Mouse (Mus musculus) midbrain, embryonic 15.5 days (tissue): ENCODE data around the gene Snx22. TPM values are rescaled to one million over a fixed set of nuclear protein-coding genes. Genes with fewer than 3 reads are reported as not detected.

Experiments used
- ATAC-seq: fragments of 200-750 bp; cut with Nextera tagmentation; replicated peaks from 2 replicates; pipeline ENCODE4 v1.8.0; 2017; ENCODE audit warnings: moderate TSS enrichment
- H3K27ac ChIP-seq: fragments of 300-500 bp; sonication (generic); 2 replicates; pipeline ENCODE4 v1.5.1; 2015; ENCODE audit warnings: mild to moderate bottlenecking, inconsistent platforms
- H3K27me3 ChIP-seq: fragments of 300-500 bp; sonication (generic); replicated peaks from 2 replicates; pipeline ENCODE4 v1.6.1; 2015; ENCODE audit warnings: inconsistent platforms
- H3K36me3 ChIP-seq: fragments of 300-500 bp; sonication (generic); replicated peaks from 2 replicates; pipeline ENCODE4 v1.6.1; 2015; ENCODE audit warnings: inconsistent platforms
- H3K4me1 ChIP-seq: fragments of 300-500 bp; sonication (generic); 2 replicates; pipeline ENCODE4 v1.6.1; 2015; ENCODE audit warnings: inconsistent platforms
- H3K4me2 ChIP-seq: fragments of 300-500 bp; sonication (generic); 2 replicates; pipeline ENCODE4 v1.6.1; 2015; ENCODE audit warnings: inconsistent platforms, mild to moderate bottlenecking, moderate library complexity
- H3K4me3 ChIP-seq: fragments of 300-500 bp; sonication (generic); 2 replicates; pipeline ENCODE4 v1.5.1; 2015; ENCODE audit warnings: mild to moderate bottlenecking, inconsistent platforms
- H3K9ac ChIP-seq: fragments of 300-500 bp; sonication (generic); 2 replicates; pipeline ENCODE4 v1.6.1; 2015; ENCODE audit warnings: mild to moderate bottlenecking, inconsistent platforms
- H3K9me3 ChIP-seq: fragments of 300-500 bp; sonication (generic); 2 replicates; pipeline ENCODE4 v1.6.1; 2016; ENCODE audit warnings: inconsistent platforms
- WGBS: fragments of 180-500 bp; shearing (Covaris S2); methylation state at CpG from one replicate; pipeline ENCODE4 v1.1.7; 2015; ENCODE audit warnings: mixed read lengths; 5-methylcytosine and 5-hydroxymethylcytosine counted together
- polyA plus RNA-seq: library from polyadenylated mRNA; unstranded; fragments of >200 nt; fragmentation: Nextera tagmentation; extraction: Ambion mirVana; gene quantifications from 2 replicates; pipeline ENCODE4 v1.2.1, GENCODE M21; 2015

Snx22 gene
- 11.2 and 11.9 TPM in 2 replicates for polyA plus RNA-seq

DNA sequence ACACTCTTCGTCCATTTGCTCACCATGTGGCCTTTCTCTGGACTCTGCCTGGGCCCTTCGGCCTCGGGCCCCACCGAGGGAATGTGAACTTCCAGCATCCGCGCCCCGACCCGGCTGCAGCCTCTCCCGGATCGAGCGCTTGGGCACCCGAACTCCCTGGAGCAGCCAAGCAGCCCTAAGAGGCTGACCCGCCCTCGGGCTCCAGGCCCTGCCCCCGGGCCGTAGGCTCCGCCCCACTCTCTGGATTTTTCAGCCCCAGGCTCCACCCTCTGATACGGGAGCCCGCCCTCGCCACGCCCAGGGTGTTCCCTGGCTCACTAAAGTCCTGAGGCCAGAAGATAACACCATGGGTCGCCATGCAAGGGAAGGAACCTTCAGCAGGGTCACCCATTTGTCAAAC lies at the start of gene Snx22:
TSS of gene Snx22 (minus strand) at position 137 of the 400 bp plus-strand sequence.
- Histone ChIP-seq H3K4me2 (peak within 1 kb of the TSS; percentile 81), H3K36me3 (peaks cover 27% of the 10 kb centered on the region), H3K27ac (no peak within 1 kb of the TSS), H3K9ac (peak within 1 kb of the TSS; percentile 46), H3K27me3 (peaks cover 39% of the 10 kb centered on the region), H3K9me3 (no peaks in the 10 kb centered on the region), H3K4me1 (peaks cover 10% of the 10 kb centered on the region), H3K4me3 (peak within 1 kb of the TSS; percentile 50)
- peak; percentile 90 for ATAC-seq
- under 1% methylated on average over 22 of the region's 22 CpGs for WGBS

GRCm38 (mm10) chr9:66116890-66117289 lies 47.4 kb upstream of the Snx22 start:
- WGBS = 54% methylated on average over 8 of the region's 8 CpGs
- no peaks in the 10 kb centered on the region for H3K36me3 ChIP-seq
- no peak for ATAC-seq
- no peak overlapping the region for H3K9ac ChIP-seq
- H3K4me2 ChIP-seq = no peak overlapping the region
- H3K4me1 ChIP-seq = peaks cover 17% of the 10 kb centered on the region
- no peak overlapping the region for H3K4me3 ChIP-seq
- no peaks in the 10 kb centered on the region for H3K9me3 ChIP-seq
- no peak overlapping the region for H3K27ac ChIP-seq
- H3K27me3 ChIP-seq = no peaks in the 10 kb centered on the region

- Histone ChIP-seq H3K9ac (no peak overlapping the region), H3K36me3 (0 out of 2 replicates have a peak, but pooled peaks cover 3% of the 10 kb centered on the region), H3K27me3 (no peaks in the 10 kb centered on the region), H3K27ac (no peak overlapping the region), H3K4me1 (peaks cover 9% of the 10 kb centered on the region; the same call in 1 of the 2 replicates), H3K4me2 (no peak overlapping the region), H3K9me3 (no peaks in the 10 kb centered on the region), H3K4me3 (no peak overlapping the region)
- WGBS = 94% methylated on average over 3 of the region's 3 CpGs
- ATAC-seq = no peak
These were observed 44.8 kb upstream of the Snx22 start for GRCm38 (mm10) chr9:66114341-66114740.

DNA sequence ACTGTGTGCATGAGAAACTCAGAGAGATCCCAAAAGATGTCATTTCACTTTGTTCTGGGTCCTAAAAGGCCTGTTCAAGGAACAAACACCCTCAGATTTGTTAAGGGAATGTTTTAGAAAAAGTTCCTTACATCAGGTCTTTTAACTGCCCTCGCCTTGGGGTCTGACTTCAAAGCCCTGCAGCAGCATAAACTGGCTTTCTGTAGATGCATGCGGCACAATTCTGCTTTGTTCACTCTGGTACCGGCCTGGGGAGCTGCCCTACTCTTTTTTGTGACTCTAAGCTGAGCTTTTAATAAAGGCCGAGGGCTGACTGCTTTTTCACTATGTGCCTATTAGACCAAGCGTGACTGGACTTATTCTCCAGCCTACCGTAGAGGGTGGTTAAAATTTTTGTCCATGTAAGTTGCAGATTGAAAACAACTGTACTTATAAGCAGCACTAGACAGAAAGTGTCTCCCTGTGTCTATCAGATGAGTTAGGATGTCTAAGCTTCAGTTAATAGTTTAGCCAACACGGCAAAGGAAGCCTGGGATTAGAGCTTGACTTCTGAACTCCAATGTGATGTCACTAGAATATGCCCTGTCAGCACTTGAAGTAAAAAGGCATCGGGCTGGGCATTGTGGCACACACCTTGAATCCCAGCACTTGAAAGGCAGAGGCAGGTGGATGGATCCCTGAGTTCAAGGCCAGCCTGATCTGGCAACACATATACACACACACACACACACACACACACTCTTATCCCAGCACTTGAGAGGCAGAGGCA lies 41.3 kb upstream of the Snx22 start:
- peaks cover 11% of the 10 kb centered on the region; the same call in 1 of the 2 replicates for H3K36me3 ChIP-seq
- peaks cover 5% of the 10 kb centered on the region; the same call in 1 of the 2 replicates for H3K4me1 ChIP-seq
- ATAC-seq = no peak
- H3K27me3 ChIP-seq = no peaks in the 10 kb centered on the region
- 17% methylated on average over 8 of the region's 8 CpGs for WGBS
- H3K9ac ChIP-seq = no peak overlapping the region
- H3K4me3 ChIP-seq = no peak overlapping the region
- H3K27ac ChIP-seq = peak overlapping the region; percentile 7; the same call in 1 of the 2 replicates
- H3K9me3 ChIP-seq = no peaks in the 10 kb centered on the region
- H3K4me2 ChIP-seq = no peak overlapping the region

- Histone ChIP-seq H3K27ac (peak overlapping the region; percentile 38; the same call in 1 of the 2 replicates), H3K4me3 (no peak overlapping the region), H3K9ac (no peak overlapping the region), H3K4me1 (peaks cover 5% of the 10 kb centered on the region; the same call in 1 of the 2 replicates), H3K9me3 (no peaks in the 10 kb centered on the region), H3K4me2 (no peak overlapping the region), H3K36me3 (peaks cover 16% of the 10 kb centered on the region; the same call in 1 of the 2 replicates), H3K27me3 (no peaks in the 10 kb centered on the region)
- 37% methylated on average over 8 of the region's 8 CpGs for whole genome bisulfite sequencing
- ATAC-seq = no peak
These were observed 40.6 kb upstream of the Snx22 start for GRCm38 (mm10) chr9:66110126-66110525.

DNA sequence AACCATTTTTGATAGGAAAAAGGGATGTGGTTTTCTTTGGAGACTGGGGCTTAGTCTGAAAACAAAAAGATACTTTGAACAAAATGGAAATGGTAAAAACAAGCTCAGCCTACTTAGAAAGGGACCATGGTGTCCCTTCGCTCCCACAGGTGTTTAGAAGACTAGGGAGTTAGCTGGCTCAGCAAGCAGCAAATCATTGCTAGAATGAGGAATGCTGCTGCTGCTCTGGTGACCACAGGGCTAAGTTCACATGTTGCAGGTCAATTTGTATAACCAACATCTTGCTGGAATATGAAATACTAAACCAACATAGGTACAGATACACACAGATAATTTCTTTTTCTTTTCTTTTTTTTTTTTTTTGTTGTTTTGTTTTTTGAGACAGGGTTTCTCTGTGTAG lies 40.1 kb upstream of the Snx22 start:
- ATAC-seq = no peak
- no peak overlapping the region for H3K4me2 ChIP-seq
- no peaks in the 10 kb centered on the region for H3K27me3 ChIP-seq
- no peak overlapping the region for H3K9ac ChIP-seq
- H3K9me3 ChIP-seq = no peaks in the 10 kb centered on the region
- H3K4me3 ChIP-seq = no peak overlapping the region
- H3K36me3 ChIP-seq = peaks cover 22% of the 10 kb centered on the region; the same call in 1 of the 2 replicates
- peaks cover 5% of the 10 kb centered on the region; the same call in 1 of the 2 replicates for H3K4me1 ChIP-seq
- WGBS = 97% methylated on average over 1 of the region's 1 CpGs
- no peak overlapping the region for H3K27ac ChIP-seq

- peaks cover 43% of the 10 kb centered on the region for H3K36me3 ChIP-seq
These were observed 35.6 kb upstream of the Snx22 start for GRCm38 (mm10) chr9:66105168-66105567.

GRCm38 (mm10) chr9:66104601-66105000 lies 35.1 kb upstream of the Snx22 start:
- no peak for ATAC-seq
- H3K4me2 ChIP-seq = no peak overlapping the region
- H3K9me3 ChIP-seq = no peaks in the 10 kb centered on the region
- H3K4me1 ChIP-seq = no peaks in the 10 kb centered on the region
- peaks cover 43% of the 10 kb centered on the region for H3K36me3 ChIP-seq
- no peak overlapping the region for H3K9ac ChIP-seq
- H3K27ac ChIP-seq = no peak overlapping the region
- H3K4me3 ChIP-seq = no peak overlapping the region
- 94% methylated on average over 4 of the region's 4 CpGs for whole genome bisulfite sequencing
- H3K27me3 ChIP-seq = no peaks in the 10 kb centered on the region

More at GRCm38 (mm10) chr9:66105168-66105567, 35.6 kb upstream of the Snx22 start:
- Histone ChIP-seq H3K27ac (no peak overlapping the region), H3K9me3 (no peaks in the 10 kb centered on the region), H3K27me3 (no peaks in the 10 kb centered on the region), H3K9ac (no peak overlapping the region), H3K4me1 (no peaks in the 10 kb centered on the region), H3K4me2 (no peak overlapping the region), H3K4me3 (no peak overlapping the region)
- no peak for ATAC-seq
- 90% methylated on average over 8 of the region's 8 CpGs for WGBS

DNA sequence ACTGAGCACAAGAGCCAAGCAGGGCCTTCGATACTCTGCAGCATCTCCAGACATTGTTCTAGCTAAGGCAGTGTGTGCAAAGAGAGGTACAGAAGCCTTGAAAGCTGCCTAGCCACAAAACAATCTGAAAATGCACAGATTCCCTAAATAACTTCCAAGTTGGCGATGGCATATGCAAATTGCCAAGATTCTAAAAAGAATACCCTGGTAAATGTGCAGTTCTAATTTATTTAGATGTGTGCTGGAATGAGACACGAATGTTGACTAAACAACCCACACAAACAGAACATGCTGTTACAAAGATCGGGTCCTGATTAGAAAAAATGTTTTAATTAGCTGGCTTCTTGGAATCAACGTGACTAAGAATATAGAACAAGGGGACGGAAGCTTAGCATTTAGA lies 33.1 kb upstream of the Snx22 start:
- ATAC-seq = no peak
- H3K9ac ChIP-seq = no peak overlapping the region
- H3K9me3 ChIP-seq = no peaks in the 10 kb centered on the region
- H3K27ac ChIP-seq = no peak overlapping the region
- 91% methylated on average over 6 of the region's 6 CpGs for WGBS
- peaks cover 41% of the 10 kb centered on the region for H3K36me3 ChIP-seq
- H3K4me1 ChIP-seq = no peaks in the 10 kb centered on the region
- no peaks in the 10 kb centered on the region for H3K27me3 ChIP-seq
- no peak overlapping the region for H3K4me2 ChIP-seq
- H3K4me3 ChIP-seq = no peak overlapping the region

DNA sequence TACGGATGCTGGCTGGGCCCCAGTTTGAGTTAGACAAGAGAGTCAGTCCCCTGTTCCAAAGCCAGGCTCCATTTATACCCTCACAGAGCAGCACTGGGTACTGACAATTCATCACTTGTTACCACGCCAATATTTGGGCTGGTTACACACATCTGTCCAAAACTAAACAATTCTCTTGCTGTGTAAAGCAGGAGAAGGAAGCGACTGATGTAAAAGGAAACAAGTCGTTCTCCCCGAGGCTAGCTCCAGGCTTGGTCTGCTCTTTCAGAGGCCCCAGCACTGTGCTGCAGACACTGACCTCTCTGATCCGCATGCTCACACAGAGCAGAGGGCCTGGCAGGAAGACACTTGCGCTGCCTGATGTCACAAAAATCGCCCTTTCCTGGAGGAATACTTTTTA lies 32.1 kb upstream of the Snx22 start:
- Histone ChIP-seq H3K9ac (no peak overlapping the region), H3K27me3 (no peaks in the 10 kb centered on the region), H3K36me3 (peaks cover 47% of the 10 kb centered on the region), H3K4me2 (no peak overlapping the region), H3K4me1 (no peaks in the 10 kb centered on the region), H3K9me3 (no peaks in the 10 kb centered on the region), H3K4me3 (no peak overlapping the region), H3K27ac (no peak overlapping the region)
- 88% methylated on average over 8 of the region's 8 CpGs for WGBS
- ATAC-seq = no peak

- Histone ChIP-seq H3K9ac (no peak overlapping the region), H3K4me3 (no peak overlapping the region), H3K27ac (no peak overlapping the region), H3K27me3 (no peaks in the 10 kb centered on the region), H3K4me2 (no peak overlapping the region), H3K9me3 (no peaks in the 10 kb centered on the region), H3K4me1 (no peaks in the 10 kb centered on the region), H3K36me3 (peaks cover 69% of the 10 kb centered on the region)
- 86% methylated on average over 2 of the region's 2 CpGs for WGBS
- ATAC-seq = no peak
These were observed 23.1 kb upstream of the Snx22 start for GRCm38 (mm10) chr9:66092664-66093063.

- 82% methylated on average over 6 of the region's 6 CpGs for WGBS
- ATAC-seq = no peak
- H3K27me3 ChIP-seq = no peaks in the 10 kb centered on the region
- no peak overlapping the region for H3K27ac ChIP-seq
- peaks cover 69% of the 10 kb centered on the region for H3K36me3 ChIP-seq
- no peaks in the 10 kb centered on the region for H3K4me1 ChIP-seq
- no peak overlapping the region for H3K4me2 ChIP-seq
- H3K9me3 ChIP-seq = no peaks in the 10 kb centered on the region
- H3K4me3 ChIP-seq = no peak overlapping the region
- H3K9ac ChIP-seq = no peak overlapping the region
These were observed 22.1 kb upstream of the Snx22 start for GRCm38 (mm10) chr9:66091327-66092231.
